ENCODE assay signal across 14 mouse cellular contexts in genomic region chr14:75328062-75328461, GRCm38 (mm10).
"Had no signal": no experiment of that assay in that cellular context is flagged by ENCODE, and none has a peak within 500 bp of the region (broad histone marks: within the 10 kb centered on the region; RNA-seq: fewer than 3 reads in every experiment).

No protein-coding gene starts in this region.

- ATAC-seq: liver, postnatal 0 days; midbrain, embryonic 16.5 days had no signal

- DNase-seq: kidney, adult 18-20 months; kidney, postnatal 10 days; kidney, postnatal 4 days; left cerebral cortex, postnatal 4 days; liver, embryonic 13.5 days; liver, postnatal 0 days; lung, postnatal 14 days; right cerebral cortex, postnatal 14 days had no signal

- H3K4me1 ChIP-seq: limb, embryonic 15.5 days; liver, embryonic 13.5 days; lung, embryonic 15.5 days; midbrain, embryonic 10.5 days; stomach, embryonic 15.5 days had no signal

- H3K4me3 ChIP-seq: layer of hippocampus, adult 2 months; limb, embryonic 15.5 days; liver, embryonic 13.5 days; lung, embryonic 15.5 days; midbrain, embryonic 10.5 days; stomach, embryonic 15.5 days had no signal

- H3K27me3 ChIP-seq: limb, embryonic 15.5 days; liver, embryonic 13.5 days; lung, embryonic 15.5 days; stomach, embryonic 15.5 days had no signal

- H3K9me3 ChIP-seq: limb, embryonic 15.5 days; liver, embryonic 13.5 days; lung, embryonic 15.5 days; midbrain, embryonic 10.5 days; stomach, embryonic 15.5 days had no signal
